Mouse (Mus musculus) frontal cortex, postnatal 25 days (tissue): ENCODE measurements at regions not wholly inside any gene's neighbourhood (a gene's known extent, or its start where the extent isn't known, plus 50 kb on each side); places are given as distances from the start of the nearest gene placed in this dataset.

Experiments
- DNase-seq, 2 experiments: peaks; one replicate each; pipeline ENCODE4 v3.0.0; 2022; ENCODE audit warnings: low spot score in 2 of 2

DNA sequence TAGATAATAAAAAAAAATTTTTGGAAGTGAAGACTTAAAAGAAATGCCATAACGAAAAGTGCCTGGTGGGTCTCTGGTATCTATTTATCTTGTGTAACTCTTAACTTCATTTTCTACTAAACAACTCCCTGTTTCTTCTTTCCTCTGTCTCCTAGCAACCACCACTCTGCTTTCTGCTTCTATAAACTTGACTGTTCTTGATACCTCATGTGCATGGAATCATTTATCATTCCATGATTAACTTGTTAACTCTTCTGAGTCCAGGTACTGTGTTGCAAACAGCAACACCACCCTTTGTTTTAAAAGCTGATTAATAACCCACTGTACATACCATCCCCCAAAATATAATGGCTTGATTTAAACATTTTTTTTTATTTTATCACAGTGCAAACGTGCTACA, 325.0 kb downstream of the Mettl4 start:
- DNase-seq = no peak

DNA sequence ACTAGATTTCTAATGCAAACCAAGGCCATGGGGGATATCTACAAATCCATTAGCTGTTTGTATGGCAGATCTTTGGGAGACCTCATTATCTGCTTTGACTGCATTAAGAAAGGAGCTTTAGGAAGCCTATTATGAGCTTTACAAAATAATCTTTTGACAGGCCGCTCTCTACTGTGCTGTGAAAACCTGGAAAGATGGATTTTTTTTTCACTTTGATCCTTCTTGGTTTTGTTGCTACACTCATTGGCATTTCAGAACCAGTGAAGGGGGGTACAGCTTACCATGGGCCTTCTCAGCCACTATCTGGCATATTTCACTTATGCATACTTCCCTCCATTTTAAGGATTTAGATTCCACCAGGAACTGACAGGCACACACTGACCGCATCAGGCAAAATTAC, 366.8 kb downstream of the Mettl4 start:
- no peak for DNase-seq

DNA sequence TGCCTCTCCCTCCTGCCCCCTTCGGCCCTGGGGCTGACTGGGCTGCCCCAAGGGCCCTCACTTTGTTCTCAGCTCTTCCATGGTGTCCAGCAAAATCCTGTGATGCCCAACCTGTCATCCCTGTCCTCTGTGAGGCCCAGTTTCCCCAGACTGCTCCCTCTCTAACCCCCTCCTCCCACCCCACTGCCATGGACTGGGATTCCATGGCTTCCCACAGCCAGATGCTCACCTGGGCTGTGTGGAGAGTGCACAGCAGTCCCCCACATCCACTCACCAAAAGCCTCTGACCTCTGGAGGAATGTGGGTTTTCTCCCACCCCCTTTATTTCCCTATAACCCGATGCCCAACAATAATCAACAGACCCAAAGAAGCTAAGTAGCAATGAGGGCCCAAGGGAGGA, 414.1 kb downstream of the Mettl4 start:
- DNase-seq = no peak

DNA sequence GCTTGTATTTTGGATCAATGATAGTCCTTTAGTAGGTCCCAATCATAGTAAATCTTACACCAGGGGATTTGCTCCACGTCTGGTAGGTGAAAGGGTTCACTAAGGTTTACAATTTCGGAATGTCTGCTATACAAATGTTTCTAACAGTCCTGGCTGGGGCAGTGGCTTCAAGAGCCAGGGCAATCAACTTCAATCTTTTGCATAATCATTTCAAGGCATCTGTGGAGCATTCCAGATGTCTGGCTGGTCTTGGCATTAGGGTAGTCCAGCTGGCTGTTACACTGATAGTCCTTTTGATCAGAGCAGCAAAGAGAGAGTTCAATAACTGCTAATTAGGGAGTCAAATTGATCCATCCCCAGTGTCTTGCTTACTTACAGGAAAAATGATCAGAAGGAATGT, 423.6 kb downstream of the Mettl4 start:
- no peak for DNase-seq

DNA sequence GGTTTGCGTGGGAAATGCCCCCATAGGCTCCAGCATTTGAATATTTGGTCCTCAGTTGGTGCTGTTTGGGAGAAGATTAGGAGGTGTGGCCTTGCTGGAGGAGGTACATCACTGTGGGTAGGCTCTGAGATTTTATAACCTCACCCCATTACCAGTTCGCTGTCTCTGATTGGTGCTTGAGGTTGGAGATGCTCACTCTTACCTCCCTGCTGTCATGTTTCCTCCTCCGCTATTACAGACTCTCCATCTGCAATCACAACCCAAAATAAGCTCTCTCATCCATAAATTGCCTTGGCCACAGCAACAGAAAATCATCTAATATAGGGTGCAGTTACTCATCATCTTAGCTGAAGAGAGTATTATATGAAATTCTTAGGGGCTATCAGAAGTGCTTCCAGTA, 458.6 kb downstream of the Mettl4 start:
- DNase-seq = no peak

DNA sequence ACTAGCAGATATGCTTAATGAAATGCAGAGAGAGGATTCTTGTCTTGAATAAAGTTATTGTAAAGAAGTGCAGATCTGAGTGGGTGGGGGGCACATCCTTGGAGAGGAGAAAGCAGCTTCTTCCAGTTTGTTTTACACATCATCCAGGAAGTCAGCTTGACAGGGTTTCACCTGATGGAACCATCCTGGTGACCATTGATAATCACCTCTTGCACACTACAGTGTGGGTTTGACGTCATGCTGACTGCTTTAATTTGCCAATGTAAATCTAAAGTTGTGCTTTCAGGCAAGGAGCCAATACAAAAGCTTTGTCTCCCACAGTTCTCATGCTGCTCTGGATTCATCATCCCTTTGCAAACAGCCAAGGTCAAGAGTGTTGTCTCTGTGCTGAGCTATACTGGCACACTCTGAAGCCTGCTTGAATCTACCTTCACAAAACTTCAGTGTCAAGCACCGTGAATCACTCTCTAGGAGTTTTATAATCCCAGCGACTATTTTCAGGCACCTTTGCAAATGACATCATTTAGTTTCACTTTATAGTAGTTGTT, 462.1 kb downstream of the Mettl4 start:
- no peak for DNase-seq

DNA sequence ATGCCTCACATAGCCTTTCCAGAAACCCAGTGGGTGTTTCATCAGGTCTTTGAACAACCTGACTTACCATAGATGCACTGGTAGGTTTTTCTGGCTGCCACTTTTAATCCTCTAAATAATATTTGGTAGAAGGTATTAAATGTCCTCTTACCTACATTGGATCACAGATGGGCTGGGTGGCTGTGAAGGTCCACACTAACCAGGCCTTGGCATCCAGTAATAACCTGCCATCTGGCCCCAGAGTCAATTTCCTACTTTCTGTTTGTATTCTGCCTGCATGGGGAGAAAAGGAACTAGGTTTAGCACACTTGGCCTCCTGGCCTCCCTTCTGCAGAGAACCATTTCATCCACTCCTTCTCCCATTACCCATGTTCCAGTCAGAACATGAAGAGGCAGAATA, 473.0 kb downstream of the Mettl4 start:
- no peak for DNase-seq

DNA sequence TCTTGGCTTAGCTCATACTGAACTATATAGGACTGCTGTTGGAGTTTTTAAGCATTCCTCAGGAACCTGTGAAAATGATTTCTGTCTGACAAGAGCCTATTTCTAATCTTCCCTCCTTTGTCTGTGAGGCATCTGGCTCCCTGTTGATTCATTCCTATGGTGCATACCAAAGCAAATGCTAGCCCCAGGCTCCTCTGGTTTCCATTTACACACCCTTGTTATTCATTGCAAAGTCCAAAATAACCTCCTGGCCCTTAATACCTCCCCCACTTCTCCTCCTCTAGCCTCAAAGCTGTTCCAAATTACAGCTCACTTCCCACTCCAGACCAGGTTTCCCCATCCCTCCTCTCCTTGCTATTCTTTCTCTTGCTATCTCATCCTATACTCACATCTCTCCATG, 480.1 kb downstream of the Mettl4 start:
- no peak for DNase-seq

DNA sequence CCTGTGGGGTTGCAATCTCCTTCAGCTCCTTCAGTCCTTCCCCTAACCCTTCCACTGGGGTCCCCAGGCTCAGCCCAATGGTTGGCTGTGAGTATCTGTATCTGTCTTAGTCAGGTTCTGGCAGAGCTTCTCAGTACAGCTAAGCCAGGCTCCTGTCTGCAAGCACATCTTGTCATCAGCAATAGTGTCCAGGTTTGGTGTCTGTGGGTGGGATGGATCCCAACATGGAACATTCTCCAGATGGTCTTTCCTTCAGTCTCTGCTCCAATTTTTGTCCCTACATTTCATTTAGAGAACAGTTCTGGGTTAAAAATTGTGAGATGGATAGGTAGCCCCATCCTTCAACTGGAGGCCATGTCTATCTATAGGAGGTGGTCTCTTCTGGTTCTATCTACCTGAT, 494.2 kb downstream of the Mettl4 start:
- peak; percentile 5 to 9 for DNase-seq

DNA sequence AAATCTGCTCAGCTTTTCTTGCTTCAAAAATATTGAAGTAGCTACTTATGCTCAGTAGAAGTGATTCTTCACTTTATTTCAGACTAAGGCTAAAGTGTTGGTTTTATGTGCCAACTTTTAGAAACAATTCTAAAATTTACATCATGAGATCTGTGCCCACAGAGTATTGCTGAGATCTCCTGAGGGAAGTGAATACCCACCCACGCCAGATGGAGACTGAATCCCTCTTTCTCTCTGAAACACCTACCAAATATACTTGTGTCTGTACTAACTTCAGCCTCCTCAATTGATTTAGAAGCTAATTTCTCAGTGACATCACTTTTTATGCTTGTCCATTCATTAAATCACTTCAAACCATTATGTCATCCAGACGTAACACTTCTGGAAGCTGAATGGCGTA, 495.0 kb downstream of the Mettl4 start:
- no peak for DNase-seq

DNA sequence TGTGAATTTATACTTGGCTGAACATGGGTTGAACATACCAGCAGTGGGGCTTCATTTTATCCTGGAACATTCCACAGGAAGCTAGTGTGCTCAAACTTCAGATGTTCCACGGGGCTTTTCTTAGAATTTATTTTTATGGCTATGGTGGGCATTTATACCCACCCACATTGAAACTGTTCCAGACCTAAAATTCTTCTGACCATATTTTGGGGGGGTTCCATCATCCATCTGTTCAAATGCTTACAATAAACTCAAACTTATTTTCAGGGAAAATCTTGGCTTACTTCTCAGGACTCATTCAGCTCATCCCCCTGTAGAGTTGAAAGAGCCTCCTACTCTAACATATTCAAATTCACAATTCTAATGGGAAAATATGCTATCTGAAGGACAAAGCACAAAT, 506.0 kb downstream of the Mettl4 start:
- no peak for DNase-seq

DNA sequence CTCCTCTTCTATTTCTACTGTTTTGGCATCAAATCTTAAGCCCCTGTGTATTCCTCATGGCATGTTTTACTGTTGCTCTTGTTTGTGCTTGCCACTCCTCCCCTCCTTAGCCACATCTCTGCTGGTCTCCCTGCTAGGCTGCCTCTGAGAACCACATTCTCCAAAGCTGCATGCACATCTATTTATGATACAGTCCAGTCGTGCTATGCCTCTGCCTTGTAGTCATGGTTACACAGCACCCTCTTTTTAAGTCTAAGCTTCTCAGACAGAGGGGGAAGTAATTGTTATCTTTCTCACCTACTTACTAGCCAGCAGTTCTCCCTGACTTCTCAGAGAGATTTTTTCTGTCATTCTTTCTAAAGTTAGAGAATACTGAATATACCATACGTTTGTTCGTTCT, 523.7 kb downstream of the Mettl4 start:
- DNase-seq = peak in 1 of 2 experiments; percentile 11
